Mouse (Mus musculus): ENCODE measurements around the gene Gadd45b. TPM values are rescaled to one million over a fixed set of nuclear protein-coding genes. Genes with fewer than 3 reads are reported as not detected.
A peak's percentile ranks its signal among the peaks of the same experiment; 100 is the strongest.

The Gadd45b gene
- polyA plus RNA-seq, 1 experiment from 2014 or later = 6.3 TPM

DNA sequence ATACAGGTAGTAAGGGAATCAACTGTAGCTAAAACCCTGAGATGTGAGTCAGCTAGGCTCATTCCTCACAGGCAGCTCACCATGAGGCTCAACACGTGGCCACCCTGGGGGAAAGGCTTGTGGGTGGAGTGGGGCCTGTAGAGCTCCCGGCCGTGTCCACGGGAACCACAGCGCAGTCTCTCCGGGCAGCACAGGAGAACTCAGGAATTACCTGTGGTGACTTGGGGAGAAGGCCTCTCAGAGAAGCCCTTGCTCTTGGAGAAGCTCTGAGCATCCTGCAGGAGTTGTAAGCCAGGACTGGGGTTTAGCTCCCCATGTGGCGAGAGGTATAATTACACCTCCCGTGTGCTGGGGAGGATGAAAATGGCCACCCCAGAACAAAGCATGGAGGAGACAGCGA lies 25.7 kb downstream of the Gadd45b start:
- no peaks in the 10 kb centered on the region for H3K9me3 ChIP-seq
- peak overlapping the region; percentile 79 for H3K27ac ChIP-seq
- peak overlapping the region; percentile 15 for H3K4me3 ChIP-seq
- H3K27me3 ChIP-seq (ENCODE audit: poor library complexity, severe bottlenecking) = 0 out of 2 replicates have a peak, but pooled peaks cover 7% of the 10 kb centered on the region
- peak; percentile 62 for DNase-seq (ENCODE audit: extremely low spot score, low spot score)
- WGBS = 18% methylated on average over 9 of the region's 9 CpGs
- H3K36me3 ChIP-seq (replicated peaks) = no peaks in the 10 kb centered on the region
- peaks cover 18% of the 10 kb centered on the region for H3K4me1 ChIP-seq

DNA sequence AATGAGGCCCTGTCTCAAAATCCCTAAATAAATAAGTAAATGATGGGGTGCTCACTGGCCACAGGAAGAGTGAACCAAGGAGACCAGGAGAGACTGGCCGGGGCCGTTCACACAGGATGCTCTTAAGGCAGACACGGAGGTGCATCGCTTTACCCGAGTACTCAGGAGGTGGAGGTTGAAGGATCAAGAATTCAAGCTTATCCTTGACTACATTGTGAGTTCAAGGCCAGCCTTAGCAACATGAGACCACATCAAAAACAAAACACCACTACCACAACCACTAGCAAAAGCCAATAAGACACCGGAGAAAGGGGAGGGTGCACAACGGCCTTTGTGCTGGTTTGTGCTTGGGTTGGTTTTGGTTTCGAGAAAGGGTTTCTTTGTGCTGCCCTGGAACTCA lies 26.5 kb downstream of the Gadd45b start:
- Histone ChIP-seq H3K4me1 (peaks cover 27% of the 10 kb centered on the region), H3K9me3 (no peaks in the 10 kb centered on the region), H3K4me3 (no peak overlapping the region), H3K36me3 (replicated peaks) (no peaks in the 10 kb centered on the region), H3K27me3 (ENCODE audit: poor library complexity, severe bottlenecking) (peaks cover 11% of the 10 kb centered on the region), H3K27ac (peak overlapping the region; percentile 79; the same call in 1 of the 2 replicates)
- no peak for DNase-seq (ENCODE audit: extremely low spot score, low spot score)
- 92% methylated on average over 8 of the region's 8 CpGs for WGBS

DNA sequence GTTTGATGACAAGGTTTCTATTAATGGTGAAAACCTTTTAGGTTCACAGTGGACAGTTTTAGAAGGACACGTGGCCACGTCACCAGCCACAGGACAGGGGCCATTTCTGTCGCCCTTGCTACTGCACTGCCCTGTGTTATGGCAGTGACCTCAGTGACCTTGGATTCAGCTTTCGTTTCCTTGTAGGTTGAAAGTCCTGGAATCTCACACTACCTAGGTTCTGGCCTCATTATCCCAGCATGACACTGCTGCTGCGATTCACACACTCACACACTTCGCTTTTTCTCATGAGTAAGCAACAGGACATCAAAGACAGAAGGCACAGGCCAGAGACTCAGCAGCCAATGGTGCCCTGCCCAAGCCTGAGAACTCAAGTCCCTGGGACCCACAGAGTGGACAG lies 27.0 kb downstream of the Gadd45b start:
- H3K27me3 ChIP-seq (ENCODE audit: poor library complexity, severe bottlenecking) = peaks cover 14% of the 10 kb centered on the region
- H3K9me3 ChIP-seq = no peaks in the 10 kb centered on the region
- no peaks in the 10 kb centered on the region for H3K36me3 ChIP-seq (replicated peaks)
- H3K27ac ChIP-seq = no peak overlapping the region
- no peak overlapping the region for H3K4me3 ChIP-seq
- no peak for DNase-seq (ENCODE audit: extremely low spot score, low spot score)
- peaks cover 32% of the 10 kb centered on the region for H3K4me1 ChIP-seq
- 86% methylated on average over 6 of the region's 6 CpGs for WGBS

DNA sequence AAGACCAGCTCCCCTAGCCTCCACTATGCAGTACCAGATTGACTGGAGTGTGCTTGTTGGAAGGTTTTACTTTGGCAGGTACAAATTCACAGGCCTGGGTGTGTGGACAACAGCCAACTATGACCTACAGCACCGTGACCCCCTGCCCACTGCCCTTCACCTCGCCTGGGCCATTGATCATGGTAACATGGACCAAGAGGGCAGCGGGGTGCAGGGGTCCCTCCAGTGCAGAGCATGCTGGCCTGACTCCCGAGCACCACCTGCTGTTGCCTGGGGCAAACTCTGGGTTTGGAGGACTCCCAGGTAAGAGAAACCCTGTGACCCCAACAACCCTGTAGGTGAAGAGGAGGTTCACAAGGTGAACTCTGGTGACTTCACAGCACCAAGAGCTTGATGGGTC lies 27.9 kb downstream of the Gadd45b start:
- no peak overlapping the region for H3K4me3 ChIP-seq
- WGBS = 73% methylated on average over 4 of the region's 4 CpGs

DNA sequence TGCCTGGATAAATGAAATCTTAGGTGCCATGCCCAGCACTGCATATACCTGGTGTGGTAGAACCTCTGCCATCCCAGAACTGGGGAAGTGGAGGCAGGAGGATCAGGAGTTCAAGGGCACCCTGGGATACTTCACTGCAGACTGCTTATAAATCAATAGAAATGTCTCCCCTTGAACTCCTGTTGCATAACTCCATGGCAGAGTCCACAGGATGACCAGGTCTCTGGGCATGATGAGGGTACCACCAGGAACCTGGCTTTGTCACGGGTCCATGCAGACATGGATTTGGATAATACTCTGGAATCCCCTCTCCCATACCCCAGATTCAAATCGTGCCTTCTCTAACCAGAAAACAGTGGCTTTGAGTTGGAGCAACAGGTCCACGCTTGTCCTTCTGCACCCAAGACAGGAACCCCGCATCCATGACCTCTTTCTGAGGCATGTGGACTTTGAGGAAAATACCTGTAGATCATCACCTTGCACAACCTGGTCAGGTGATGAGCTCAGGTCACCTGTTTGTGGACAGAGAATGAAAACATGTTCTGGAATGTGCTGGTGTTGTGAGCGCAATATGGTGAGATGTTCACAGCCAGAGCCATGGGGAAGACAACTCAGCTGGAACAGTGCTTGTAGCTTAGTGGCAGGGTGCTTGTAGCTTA lies 29.2 kb downstream of the Gadd45b start:
- 92% methylated on average over 5 of the region's 5 CpGs for WGBS

More for the DNA sequence above, 27.9 kb downstream of the Gadd45b start:
- Histone ChIP-seq H3K36me3 (replicated peaks) (no peaks in the 10 kb centered on the region), H3K9me3 (no peaks in the 10 kb centered on the region), H3K27me3 (ENCODE audit: poor library complexity, severe bottlenecking) (peaks cover 13% of the 10 kb centered on the region), H3K27ac (no peak overlapping the region), H3K4me1 (peaks cover 38% of the 10 kb centered on the region)
- DNase-seq (ENCODE audit: extremely low spot score, low spot score) = no peak

DNA sequence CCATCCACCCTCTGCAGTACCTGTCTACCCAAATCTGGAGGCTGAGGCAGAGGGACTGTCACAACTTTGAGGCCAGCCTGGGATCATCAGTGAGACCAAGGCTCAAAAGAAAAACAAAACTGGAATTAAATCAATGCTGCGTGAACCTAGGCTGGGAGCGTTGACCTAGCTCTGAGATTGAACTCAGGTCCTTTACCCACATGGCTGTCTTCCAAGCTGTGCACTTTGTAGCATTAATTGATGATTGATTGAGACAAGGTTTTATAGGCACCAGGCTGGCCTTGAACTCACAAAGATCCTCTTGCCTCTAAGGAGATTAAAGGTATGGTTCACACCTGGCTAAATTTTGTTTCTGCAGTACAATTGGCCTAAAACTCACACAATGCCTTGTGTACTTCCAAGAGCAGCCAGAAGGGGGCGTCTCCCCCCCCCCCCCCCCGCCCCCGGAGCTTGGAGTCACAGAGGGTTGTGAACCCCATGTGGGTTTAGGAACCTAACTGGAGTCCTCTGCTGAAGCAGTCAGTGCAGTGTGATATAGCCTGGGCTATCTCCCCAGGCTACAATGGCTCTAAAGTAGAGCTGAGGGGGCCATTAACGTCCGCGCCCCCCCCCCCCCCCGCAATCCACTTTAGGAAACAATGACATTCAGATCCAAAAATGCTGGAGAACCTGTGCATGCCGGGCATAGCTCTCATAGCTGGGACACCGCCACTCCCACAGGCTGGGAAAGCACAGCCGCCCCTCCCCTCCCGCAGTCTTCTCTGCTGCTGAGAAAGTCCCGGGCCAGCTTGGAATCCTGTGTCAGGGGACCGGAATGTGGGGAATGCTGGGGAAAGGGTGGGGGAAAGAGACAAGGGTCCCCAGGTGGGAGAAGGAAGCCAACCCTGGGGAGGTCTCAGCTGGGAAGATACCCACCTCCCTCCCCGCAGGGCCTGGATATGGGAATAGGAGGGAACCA lies 31.0 kb downstream of the Gadd45b start:
- Histone ChIP-seq H3K27ac (peak overlapping the region; percentile 79), H3K27me3 (ENCODE audit: poor library complexity, severe bottlenecking) (peaks cover 8% of the 10 kb centered on the region), H3K9me3 (no peaks in the 10 kb centered on the region), H3K4me3 (peak overlapping the region; percentile 24), H3K4me1 (peaks cover 48% of the 10 kb centered on the region), H3K36me3 (replicated peaks) (no peaks in the 10 kb centered on the region)
- 12% methylated on average over 16 of the region's 16 CpGs for WGBS
- peak; percentile 66 for DNase-seq (ENCODE audit: extremely low spot score, low spot score)

More for the DNA sequence above, 29.2 kb downstream of the Gadd45b start:
- DNase-seq (ENCODE audit: extremely low spot score, low spot score) = no peak
- Histone ChIP-seq H3K36me3 (replicated peaks) (no peaks in the 10 kb centered on the region), H3K9me3 (no peaks in the 10 kb centered on the region), H3K4me1 (peaks cover 50% of the 10 kb centered on the region), H3K27me3 (ENCODE audit: poor library complexity, severe bottlenecking) (peaks cover 8% of the 10 kb centered on the region), H3K4me3 (no peak overlapping the region), H3K27ac (no peak overlapping the region)

DNA sequence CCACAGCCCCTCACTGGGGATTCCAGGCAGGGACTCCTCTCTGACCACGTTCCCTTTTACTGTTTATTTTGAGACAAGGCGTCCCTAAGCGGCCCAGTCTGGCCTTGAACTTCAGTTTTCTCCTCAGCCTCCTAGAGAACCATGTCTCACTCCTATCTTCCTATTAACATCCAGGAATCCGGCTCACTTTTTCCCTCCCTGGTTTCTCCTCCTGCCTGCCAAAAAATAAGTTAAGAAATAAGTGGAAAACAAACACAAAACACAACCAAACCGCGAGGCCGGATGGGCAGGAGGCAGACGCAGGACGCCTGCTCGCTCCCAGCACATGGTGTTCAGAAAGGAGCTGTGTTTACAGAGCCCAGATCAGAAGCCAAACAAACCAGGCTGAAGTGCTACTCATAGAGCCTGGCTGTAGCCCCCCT lies 32.2 kb downstream of the Gadd45b start:
- 60% methylated on average over 10 of the region's 10 CpGs for WGBS
- H3K27me3 ChIP-seq (ENCODE audit: poor library complexity, severe bottlenecking) = peaks cover 8% of the 10 kb centered on the region
- peaks cover 49% of the 10 kb centered on the region for H3K4me1 ChIP-seq
- DNase-seq (ENCODE audit: extremely low spot score, low spot score) = no peak
- H3K27ac ChIP-seq = peak overlapping the region; percentile 79
- no peaks in the 10 kb centered on the region for H3K36me3 ChIP-seq (replicated peaks)
- no peaks in the 10 kb centered on the region for H3K9me3 ChIP-seq
- H3K4me3 ChIP-seq = no peak overlapping the region

DNA sequence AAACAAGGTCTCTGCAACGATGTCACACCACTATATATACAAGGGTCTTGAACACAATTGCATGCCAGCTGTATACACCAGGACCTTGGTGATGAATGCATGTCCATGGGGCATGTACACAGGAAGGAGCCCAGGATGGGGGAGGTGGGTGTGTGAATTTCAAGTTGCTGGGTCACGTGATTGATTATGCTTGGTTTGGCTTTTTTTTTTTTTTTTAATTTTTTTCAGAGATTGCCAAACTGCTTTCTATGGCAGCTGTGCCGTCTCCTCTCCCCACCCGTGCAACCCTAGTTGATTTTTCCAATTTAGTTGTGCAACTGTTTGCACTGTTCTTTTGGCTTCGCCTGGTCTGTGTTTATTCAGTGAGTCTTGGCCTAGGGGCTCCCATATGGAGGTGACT lies 32.7 kb downstream of the Gadd45b start:
- H3K4me3 ChIP-seq = no peak overlapping the region
- H3K36me3 ChIP-seq (replicated peaks) = no peaks in the 10 kb centered on the region
- no peak for DNase-seq (ENCODE audit: extremely low spot score, low spot score)
- H3K27ac ChIP-seq = peak overlapping the region; percentile 79; the same call in 1 of the 2 replicates
- 89% methylated on average over 5 of the region's 5 CpGs for WGBS
- no peaks in the 10 kb centered on the region for H3K9me3 ChIP-seq
- peaks cover 8% of the 10 kb centered on the region for H3K27me3 ChIP-seq (ENCODE audit: poor library complexity, severe bottlenecking)
- H3K4me1 ChIP-seq = peaks cover 53% of the 10 kb centered on the region

DNA sequence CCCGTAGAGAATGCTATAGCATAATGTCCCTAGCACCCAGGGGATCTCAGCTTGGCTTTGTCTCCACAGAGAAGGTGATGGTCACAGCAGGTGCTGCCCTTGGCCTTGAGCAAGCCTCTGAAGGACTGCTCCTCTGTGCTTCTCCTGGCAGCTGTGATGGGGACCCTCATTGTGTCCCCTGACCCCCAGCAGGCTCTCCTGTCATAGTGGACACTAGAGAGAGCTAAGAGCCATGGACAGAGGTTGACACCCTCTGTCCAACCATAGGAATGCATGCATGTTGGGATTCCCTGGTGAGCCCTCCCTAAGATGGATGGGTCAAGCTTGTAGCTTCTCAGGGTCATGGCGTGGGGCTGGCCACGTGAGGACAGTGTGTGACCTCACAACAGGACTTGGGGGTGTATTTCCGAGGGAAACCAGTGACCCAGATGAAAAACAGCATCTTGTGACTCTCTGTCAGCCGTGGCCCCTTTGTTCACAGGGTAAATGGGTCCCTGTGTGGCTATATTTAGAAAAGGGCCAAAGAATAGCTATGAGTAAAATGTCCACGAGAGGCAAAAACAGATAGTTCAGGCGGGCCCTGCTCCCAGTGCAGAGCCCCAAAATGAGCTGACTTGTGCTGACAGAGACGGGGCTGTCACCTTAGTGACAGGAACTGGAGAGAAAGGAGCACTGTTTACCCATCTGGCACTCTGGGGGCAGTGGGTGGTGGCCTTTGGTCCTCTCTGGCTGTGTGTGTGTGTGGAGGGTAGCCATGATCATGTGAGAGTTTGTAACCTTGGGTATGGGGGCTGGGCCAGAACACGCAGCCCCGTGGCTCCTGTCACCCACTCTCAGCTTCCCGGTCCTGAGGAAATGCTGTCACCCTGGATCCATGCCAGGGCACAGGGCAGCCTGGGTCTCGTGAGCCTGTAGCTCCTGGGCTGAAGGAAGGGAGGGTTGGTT lies 33.4 kb downstream of the Gadd45b start:
- Histone ChIP-seq H3K27me3 (ENCODE audit: poor library complexity, severe bottlenecking) (peaks cover 8% of the 10 kb centered on the region), H3K36me3 (replicated peaks) (no peaks in the 10 kb centered on the region), H3K9me3 (no peaks in the 10 kb centered on the region), H3K4me1 (peaks cover 53% of the 10 kb centered on the region), H3K27ac (0 out of 2 replicates have a peak overlapping the region, but pooled peaks have one; percentile 8), H3K4me3 (no peak overlapping the region)
- WGBS = 71% methylated on average over 12 of the region's 12 CpGs
- no peak for DNase-seq (ENCODE audit: extremely low spot score, low spot score)

DNA sequence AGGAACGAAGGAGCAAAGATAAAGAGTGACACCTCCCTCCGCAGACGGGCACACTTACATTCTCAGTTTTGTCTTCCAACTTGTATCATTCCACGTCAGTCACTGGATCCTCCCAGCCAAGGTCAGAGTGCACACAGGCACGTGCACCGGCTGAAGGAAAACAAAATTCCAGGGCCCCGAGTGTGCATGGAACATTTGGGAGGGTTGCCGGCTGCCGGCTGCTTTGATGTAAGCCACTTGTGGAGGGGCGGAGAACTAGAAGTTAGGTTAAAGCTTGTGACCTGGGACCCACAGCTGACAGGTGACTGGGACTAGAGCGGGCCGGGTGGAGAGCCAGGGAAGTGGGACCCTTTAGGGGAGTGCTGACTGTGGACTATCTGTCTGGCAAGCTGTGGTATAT lies 36.4 kb downstream of the Gadd45b start:
- no peak for DNase-seq (ENCODE audit: extremely low spot score, low spot score)
- H3K4me1 ChIP-seq = peaks cover 40% of the 10 kb centered on the region

DNA sequence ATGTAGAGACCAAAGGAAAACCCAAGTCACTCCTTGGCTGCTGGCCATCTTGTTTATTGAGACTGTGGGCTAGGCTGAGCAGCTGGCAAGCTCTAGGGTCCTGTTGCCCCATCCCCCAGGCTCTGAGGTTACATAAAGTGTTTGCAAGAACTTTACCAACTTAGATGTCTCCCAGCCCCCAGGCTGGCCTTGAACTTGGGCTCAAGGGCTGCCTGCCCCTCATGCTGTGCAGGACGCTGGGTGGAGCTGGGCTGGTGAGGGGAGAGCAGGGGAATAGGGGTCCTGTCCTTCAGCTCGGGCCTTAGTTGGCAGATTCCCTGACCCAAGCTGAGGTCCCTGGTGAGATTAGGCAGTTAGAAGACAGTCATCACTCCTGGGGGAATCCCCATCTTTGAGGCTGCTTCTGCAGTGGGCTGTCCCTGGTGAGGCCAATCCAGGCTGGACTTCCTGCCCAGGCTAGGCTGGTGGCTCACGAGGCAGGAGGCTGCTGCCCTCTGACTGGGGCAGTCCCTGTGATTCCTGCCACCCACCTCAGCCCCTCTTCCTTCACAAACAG lies 37.3 kb downstream of the Gadd45b start:
- Histone ChIP-seq H3K4me3 (no peak overlapping the region), H3K9me3 (no peaks in the 10 kb centered on the region; the same call in 1 of the 2 replicates), H3K27ac (0 out of 2 replicates have a peak overlapping the region, but pooled peaks have one; percentile 16), H3K27me3 (ENCODE audit: poor library complexity, severe bottlenecking) (no peaks in the 10 kb centered on the region; the same call in 1 of the 2 replicates), H3K36me3 (replicated peaks) (no peaks in the 10 kb centered on the region), H3K4me1 (peaks cover 37% of the 10 kb centered on the region)
- 64% methylated on average over 3 of the region's 3 CpGs for WGBS
- DNase-seq (ENCODE audit: extremely low spot score, low spot score) = no peak

More for the DNA sequence above, 36.4 kb downstream of the Gadd45b start:
- 69% methylated on average over 12 of the region's 12 CpGs for WGBS
- Histone ChIP-seq H3K9me3 (no peaks in the 10 kb centered on the region; the same call in 1 of the 2 replicates), H3K36me3 (replicated peaks) (no peaks in the 10 kb centered on the region), H3K4me3 (no peak overlapping the region), H3K27ac (no peak overlapping the region), H3K27me3 (ENCODE audit: poor library complexity, severe bottlenecking) (peaks cover 4% of the 10 kb centered on the region)

DNA sequence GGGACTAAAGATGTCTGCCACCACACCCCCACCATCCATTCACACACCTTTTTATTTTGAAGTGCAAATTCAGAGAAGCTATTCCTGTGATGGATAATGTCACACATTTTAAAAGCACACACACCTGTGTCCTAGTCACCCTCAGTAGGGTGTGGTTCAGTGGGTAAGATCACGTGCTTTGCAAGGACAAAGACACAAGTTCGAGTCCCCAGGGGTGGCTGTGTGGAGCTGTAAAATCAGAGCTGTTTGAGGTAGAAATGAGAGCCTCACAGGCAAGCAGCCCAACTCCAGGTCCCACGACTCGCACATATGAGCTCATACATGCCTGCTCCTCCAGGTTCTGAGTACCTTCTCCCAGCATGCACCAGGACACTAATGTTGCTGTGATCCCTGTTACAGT lies 38.2 kb downstream of the Gadd45b start:
- Histone ChIP-seq H3K4me3 (no peak overlapping the region), H3K4me1 (peaks cover 39% of the 10 kb centered on the region), H3K9me3 (no peaks in the 10 kb centered on the region; the same call in 1 of the 2 replicates), H3K27ac (no peak overlapping the region), H3K27me3 (ENCODE audit: poor library complexity, severe bottlenecking) (no peaks in the 10 kb centered on the region; the same call in 1 of the 2 replicates), H3K36me3 (replicated peaks) (no peaks in the 10 kb centered on the region)
- WGBS = 89% methylated on average over 4 of the region's 4 CpGs
- no peak for DNase-seq (ENCODE audit: extremely low spot score, low spot score)

Measured in forebrain, embryonic 10.5 days (tissue).